Mouse (Mus musculus): ENCODE data around the gene Gm14597.
A peak's percentile ranks its signal among the peaks of the same experiment; 100 is the strongest.
"Not testable (repeated sequence)": the region's sequence is repeated elsewhere in the genome, so short reads cannot be mapped to it uniquely, and the experiment has no call there.

Gene Gm14597

DNA sequence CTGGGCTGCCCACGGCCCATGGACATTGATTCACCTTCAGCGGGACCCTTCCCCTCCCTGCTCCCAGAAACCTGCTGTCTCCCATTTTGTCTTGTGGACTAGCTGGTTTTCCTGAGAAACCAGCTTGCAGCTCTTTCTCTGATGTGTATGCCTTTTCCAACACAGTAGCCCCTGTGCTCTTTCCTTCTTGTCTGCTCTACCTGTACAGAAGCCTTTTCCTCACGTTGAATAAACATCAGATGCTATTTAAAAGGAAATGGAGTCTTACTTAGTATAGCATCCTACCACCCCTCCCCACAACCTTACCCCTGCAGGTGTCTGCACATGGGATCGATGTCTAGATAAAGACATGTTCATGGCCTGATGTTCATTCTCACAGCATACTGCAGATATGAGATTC, at the start of gene Gm14597:
Gene Gm14597 (minus strand): TSS at position 101 of the 400 bp plus-strand sequence.
- not testable (repeated sequence) for DNase-seq (ENCODE audit: extremely low read depth, insufficient read length, low spot score)

DNA sequence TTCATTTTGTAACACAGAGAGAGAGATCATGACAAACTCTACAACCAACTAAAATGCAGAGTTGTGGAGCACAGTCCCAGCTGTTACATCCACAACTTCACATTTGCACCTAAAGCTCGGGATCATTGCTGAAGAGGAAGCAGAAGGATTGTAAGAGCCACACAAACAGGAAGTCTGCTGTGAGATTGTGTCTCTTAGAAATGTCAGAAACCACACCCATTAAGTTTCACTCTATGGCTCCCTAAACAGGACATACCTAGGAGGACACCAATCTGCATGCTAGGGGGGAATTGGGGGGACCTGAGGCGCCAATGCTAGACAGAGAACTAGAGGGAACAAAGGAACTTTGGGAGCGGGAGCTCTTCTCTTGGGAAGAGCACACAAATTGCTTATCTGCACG, 44.1 kb upstream of the Gm14597 start:
- not testable (repeated sequence) for DNase-seq (ENCODE audit: extremely low read depth, insufficient read length, low spot score)

DNA sequence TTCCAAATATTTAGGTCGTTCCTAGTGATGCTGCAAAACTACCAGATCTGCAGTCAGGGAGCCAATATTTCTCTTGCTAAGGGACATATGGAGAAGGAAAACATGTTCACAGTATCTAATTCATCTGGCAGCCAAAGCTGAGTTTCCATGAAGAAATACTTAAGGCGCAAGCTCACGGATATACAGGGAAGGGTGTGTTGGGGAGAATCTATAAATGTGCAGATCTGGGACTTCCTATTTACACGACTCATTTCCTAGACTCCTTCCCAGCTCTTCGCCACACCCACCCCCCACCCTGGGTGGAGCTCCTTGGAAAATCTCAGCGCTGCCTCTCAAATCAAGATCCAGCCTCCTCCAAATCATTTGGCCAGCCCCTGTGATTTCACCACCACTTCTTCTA, 37.1 kb upstream of the Gm14597 start:
- no peak for DNase-seq (ENCODE audit: extremely low read depth, insufficient read length, low spot score)

DNA sequence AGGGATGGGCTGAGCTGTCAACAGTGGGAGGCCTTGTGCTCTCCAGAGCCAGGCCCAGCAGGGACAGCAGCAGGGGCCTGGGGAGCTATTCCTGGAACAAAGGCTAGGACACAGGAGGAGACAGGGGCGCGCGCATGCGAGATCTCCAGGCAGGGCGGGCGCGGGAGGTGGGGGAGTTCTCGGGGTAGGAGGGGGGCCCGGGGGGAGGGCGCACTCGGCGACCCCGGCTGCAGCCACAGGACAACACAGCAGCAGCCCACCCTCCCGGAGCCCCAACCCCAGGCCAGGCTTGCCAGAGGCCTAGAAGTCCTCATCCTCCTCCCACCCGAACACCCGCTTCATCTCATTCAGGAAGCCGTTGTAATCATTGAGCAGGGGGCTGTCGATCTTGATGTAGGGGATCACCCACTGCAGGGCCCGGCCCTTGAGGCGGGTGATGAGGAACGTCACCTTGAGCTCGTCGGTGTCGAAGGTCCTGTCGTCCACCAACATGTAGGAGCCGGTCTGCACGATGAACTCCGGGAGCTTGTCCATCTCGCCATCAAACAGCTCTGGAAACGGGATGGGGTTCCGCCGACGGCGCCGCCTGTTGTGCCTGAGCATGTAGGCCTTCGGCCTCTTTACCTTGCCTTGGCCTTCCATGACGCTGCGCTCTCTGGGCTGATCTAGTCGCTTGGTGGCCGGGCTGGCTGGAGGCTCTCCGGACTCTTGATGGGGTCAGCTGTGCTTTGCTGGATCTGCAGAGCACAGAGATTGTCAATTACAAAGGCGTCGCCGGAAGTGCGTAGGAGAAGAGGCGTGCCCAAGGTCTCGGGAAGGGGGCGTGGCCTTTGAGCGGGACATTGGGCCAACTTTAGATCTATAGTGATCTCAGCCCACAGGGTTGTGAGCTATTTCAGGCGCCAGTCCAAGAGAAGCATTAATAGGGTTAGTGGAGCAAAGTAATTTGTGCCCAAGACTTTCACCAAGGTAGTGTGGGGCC, 34.5 kb upstream of the Gm14597 start, which contains the start of gene Rtl8a:
Gene Rtl8a (minus strand): TSS at position 703 of the 982 bp plus-strand sequence.
- peak; percentile 86 for DNase-seq (ENCODE audit: extremely low read depth, insufficient read length, low spot score)

DNA sequence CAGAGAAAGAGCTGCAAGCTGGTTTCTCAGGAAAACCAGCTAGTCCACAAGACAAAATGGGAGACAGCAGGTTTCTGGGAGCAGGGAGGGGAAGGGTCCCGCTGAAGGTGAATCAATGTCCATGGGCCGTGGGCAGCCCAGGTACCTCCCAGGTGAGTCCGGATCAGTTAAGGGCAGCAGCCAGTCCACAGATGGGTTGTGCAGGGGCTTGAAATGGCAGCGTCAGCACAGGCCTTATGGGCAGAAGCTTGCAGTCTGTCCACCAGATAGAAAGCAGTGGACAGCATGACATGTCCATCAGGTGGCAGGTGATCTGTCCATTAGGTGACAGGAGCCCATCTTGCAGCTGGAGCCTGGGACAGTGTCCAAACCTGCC, 33.8 kb upstream of the Gm14597 start:
- DNase-seq (ENCODE audit: extremely low read depth, insufficient read length, low spot score): not testable (repeated sequence)

DNA sequence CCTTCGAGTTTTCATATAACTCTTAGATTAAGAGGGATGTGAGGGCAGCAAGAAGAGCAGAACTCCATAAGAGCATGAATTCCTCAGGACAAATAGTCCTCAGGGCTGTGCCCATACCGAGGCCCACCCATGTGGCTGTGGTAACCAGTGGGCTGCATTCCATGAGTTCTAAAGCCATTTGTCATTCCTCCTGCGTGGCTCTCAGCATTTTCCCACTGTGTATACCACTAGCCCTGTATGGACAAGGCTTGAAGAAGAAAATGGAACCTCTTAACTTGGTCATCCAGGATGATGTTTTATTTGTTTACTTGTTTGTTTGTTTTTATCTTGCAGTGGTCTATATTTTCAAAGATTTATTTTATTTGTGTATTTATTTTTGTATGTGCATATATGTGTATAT, 29.3 kb upstream of the Gm14597 start:
- peak; percentile 9 for DNase-seq (ENCODE audit: extremely low read depth, insufficient read length, low spot score)

DNA sequence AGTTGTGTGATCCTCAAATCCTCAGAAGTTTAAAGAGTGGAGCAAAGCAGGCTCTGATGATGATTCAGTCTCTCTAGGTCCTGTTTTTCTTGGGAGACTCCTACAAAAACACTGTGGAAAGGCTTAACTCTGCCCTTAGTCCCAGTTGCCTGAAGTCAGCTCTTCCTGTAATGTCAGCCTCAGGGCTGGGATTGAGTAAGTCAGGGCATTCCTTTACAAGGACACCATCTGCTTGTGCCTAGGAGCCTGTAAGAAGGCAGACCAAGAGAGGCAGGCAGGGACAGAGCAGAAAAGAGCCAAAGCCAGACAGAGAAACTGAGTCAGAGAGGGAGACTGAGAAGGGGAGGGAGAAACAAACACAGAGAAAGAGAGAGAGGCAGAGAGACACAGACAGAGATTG, 2.6 kb upstream of the Gm14597 start:
- not testable (repeated sequence) for DNase-seq (ENCODE audit: extremely low read depth, insufficient read length, low spot score)

DNA sequence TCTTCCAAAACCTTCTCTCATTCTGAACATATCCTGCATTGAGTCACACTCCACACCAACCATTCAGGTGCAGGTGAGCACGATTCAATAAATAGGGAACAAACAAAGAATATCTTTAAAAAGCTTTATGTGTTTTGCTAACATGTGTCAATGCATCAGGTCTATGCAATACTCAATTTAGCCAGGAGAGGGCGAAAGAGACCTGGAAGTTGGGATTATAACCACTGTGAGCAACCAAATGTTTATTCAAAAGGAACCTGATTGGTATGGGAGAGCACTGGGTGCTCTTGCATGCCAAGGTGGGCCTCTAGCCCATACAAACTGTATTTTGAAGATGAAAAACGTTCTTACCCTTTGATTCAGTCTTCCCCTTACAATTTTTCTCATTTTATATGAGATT, 1.8 kb upstream of the Gm14597 start:
- DNase-seq (ENCODE audit: extremely low read depth, insufficient read length, low spot score): peak; percentile 6

DNA sequence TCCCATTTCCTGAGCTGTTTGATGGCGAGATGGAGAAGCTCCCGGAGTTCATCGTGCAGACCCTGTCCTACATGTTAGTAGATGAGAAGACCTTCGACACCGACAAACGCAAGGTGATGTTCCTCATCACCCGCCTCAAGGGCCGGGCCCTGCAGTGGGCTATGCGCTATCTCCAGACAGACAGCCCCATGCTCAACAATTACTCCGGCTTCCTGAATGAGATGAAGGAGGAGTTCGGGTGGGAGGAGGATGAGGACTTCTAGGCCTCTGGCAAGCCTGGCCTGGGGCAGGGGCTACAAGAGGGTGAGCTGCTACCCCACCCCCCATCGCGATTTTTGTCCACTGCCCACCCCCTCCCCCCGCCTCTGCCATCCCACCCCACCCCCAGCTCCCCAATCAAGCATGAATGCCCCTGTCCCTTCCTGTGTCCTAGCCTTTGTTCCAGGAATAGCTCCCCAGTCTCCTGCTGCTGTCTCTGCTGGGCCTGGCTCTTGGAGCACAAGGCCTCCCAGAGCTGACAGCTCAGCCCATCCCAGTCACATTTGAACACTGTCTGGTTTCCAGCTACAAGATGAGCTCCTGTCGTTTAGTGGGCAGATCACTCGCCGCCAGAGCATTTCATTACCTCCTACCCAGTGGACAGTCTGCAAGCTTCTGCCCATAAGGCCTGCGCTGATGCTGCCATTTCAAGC, 511 bp downstream of the Gm14597 start:
- no peak for DNase-seq (ENCODE audit: extremely low read depth, insufficient read length, low spot score)

DNA sequence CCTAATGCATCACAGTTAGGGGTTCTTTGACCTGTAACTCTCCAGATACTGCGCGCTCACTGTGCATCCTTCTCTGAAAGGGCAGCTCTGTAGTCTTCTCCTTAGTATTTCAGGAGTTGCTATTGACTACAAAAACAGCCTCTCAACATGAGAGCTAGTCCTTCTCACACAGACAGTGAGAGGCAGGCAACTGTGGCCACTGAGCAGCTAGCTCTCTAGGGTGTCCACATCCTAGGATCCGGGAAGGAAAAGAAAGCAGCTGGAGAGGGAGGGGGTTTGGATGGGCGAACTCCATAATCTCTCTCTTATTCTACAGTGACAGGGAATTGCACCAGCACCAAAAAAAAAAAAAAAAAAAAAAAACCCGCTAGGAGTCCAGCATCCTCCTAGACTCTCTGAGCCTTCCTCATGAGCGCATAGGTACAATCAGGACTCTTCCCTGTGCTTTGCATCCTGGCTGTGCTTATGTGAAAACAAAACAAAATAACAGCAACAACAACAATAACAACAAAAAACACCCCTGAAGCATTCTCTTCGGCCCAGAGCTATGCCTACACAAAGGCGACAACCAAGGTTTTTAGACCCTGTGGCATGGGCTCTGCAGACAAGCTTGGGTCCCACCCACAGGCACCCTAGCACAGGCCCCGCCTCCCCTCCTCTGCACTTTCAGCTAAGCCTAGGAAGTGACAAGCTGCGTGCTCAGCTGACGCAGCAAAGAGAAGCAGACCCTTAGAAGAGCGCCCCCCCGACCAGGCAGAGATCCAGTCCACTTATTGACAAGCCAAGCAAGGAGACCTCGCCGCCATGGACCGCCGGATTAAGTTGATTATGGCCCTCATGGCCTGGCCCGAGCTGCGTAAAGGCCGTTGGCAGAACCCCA, 1.3 kb downstream of the Gm14597 start, which contains the start of gene Rtl8c:
Gene Rtl8c (plus strand): TSS at position 791 of the 880 bp plus-strand sequence.
- peak; percentile 11 for DNase-seq (ENCODE audit: extremely low read depth, insufficient read length, low spot score)

DNA sequence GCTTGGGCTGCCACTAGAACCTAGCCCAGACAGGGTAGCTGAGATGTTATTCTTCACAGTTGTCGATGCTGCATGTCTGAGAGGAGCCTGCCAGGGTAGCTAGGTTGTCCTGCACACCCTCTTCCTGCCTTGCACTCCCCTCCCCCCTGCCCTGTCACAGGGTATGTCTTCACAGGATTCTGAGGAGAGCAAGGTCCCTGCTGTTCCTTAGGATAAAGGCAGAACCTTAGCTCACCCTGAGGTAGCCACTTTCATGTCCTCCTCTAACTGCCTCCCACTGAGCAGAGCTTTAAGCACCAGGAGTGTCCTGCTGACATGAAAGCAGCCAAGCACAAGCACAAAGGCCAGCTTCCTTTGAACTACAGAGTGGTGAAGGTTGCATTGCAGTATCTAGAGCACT, 2.6 kb downstream of the Gm14597 start:
- DNase-seq (ENCODE audit: extremely low read depth, insufficient read length, low spot score): not testable (repeated sequence)

DNA sequence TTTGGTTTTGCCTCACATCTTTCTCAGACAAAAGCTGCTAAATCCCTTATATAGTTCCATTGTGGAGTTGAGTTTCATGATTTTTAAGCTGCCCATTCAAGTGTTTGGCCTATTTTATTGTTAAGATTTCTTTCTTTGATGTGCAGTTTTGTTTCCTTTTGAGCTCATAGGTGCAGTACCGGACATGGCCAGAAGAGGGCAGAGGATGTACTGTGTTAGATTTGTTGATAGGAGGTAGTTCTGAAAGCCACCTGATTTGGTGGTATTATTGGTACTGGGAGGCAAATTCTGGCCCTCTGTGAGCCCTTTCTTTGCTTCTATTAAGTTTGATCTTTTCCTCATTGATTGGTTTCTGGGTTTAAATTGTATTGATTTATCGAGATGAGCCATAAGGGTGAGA, 8.8 kb downstream of the Gm14597 start:
- DNase-seq (ENCODE audit: extremely low read depth, insufficient read length, low spot score): not testable (repeated sequence)

DNA sequence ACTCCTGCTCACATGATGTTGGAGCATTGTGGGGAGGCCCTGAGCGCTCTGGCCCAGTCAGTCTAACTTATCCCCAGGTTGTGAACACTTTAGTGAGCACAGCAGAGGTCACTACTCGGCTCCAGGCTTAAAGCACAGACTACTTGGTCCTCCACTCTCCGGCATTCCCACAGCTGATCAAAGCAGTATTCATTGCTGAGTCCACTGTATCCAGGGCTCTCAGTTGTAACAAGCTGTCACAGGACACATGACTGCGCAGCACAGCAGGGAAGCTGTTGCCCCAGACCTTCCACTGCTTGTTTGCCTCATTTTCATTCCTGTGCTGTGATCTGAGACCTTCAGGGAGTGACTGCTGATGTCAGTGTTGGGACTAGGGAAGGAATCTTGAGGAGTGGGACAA, 25.4 kb downstream of the Gm14597 start:
- DNase-seq (ENCODE audit: extremely low read depth, insufficient read length, low spot score): not testable (repeated sequence)

DNA sequence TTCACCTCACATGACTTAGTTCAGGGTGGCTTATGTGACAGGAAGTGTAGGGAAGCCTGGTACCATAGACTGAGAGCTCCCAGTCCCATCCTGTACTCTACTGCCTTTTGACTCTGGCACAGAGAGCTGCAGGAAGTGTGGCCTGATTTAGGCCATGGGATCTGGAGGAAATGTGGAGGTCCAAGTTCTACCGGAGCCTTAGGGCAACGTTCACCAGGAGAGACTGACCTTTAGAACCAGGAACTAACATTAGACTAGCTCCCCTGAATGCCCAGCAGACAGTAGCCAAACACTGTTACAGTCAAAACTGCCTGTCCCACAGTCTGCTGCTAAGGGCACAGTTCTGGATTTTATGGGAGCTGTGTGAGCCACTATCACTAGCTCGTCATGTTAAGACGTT, 27.4 kb downstream of the Gm14597 start:
- DNase-seq (ENCODE audit: extremely low read depth, insufficient read length, low spot score): not testable (repeated sequence)

DNA sequence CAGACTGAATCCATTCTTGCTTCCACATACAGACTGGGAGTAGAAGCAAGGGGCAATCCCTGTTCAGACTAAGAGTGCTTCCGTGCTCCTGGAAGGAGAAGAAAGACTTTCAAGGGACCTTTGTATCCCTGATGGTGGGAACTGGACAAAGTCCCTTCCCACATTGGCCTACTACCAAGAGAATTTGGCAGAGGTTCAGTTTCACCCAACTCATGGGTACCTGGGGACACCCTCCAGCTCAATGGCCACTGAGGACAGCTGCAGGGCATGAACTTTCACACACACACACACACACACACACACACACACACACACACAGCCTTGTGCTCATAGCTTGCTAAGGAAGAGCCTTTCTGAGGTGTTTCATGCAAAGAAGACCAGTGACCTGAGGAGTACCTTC, 29.5 kb downstream of the Gm14597 start:
- no peak for DNase-seq (ENCODE audit: extremely low read depth, insufficient read length, low spot score)
